Mouse (Mus musculus) mature B cell (primary cell): Measurements from ENCODE around the gene Siglec1.
"Not testable (repeated sequence)": the region's sequence is repeated elsewhere in the genome, so short reads cannot be mapped to it uniquely, and the experiment has no call there.

Source experiments
- in situ Hi-C: fragments of 300-500 bp; cut with MboI; formaldehyde crosslinking; loops from 2 replicates; pipeline ENCODE4 v1.14.3; 2019

Siglec1 gene

GRCm38 (mm10) chr2:131052862-131053418 lies 33.6 kb downstream of the Siglec1 start:
- in situ Hi-C loops: no loop called here

- in situ Hi-C loops: no loop called here
Observed at GRCm38 (mm10) chr2:131052043-131052442, 34.5 kb downstream of the Siglec1 start.

- in situ Hi-C loops: no loop called here
Observed at GRCm38 (mm10) chr2:131046025-131046424, 40.5 kb downstream of the Siglec1 start.

- in situ Hi-C loops: no loop called here
Observed at GRCm38 (mm10) chr2:131044989-131045720, 41.4 kb downstream of the Siglec1 start.

- in situ Hi-C loops: no loop called here
Observed at GRCm38 (mm10) chr2:131044354-131044852, 42.2 kb downstream of the Siglec1 start.

GRCm38 (mm10) chr2:131042988-131043387 lies 43.6 kb downstream of the Siglec1 start, which contains the start of gene Gfra4:
Gene Gfra4 (minus strand): TSS chr2:131043088.
- in situ Hi-C loops: no loop called here

- in situ Hi-C loops: no loop called here
Observed at GRCm38 (mm10) chr2:131040854-131041825, 45.4 kb downstream of the Siglec1 start.

- in situ Hi-C loops: no loop called here
Observed at GRCm38 (mm10) chr2:131038675-131039074, 47.9 kb downstream of the Siglec1 start.

GRCm38 (mm10) chr2:131038197-131038596 lies 48.4 kb downstream of the Siglec1 start:
- in situ Hi-C loops: no loop called here

GRCm38 (mm10) chr2:131037226-131037990 lies 49.2 kb downstream of the Siglec1 start:
- in situ Hi-C loops: no loop called here

- in situ Hi-C loops: no loop called here
Observed at GRCm38 (mm10) chr2:131036757-131037156, 49.8 kb downstream of the Siglec1 start.

- in situ Hi-C loops: no loop called here
Observed at GRCm38 (mm10) chr2:131036343-131036742, 50.2 kb downstream of the Siglec1 start.

- in situ Hi-C loops: not testable (repeated sequence)
Observed at GRCm38 (mm10) chr2:131031406-131031805, 55.2 kb downstream of the Siglec1 start.

- in situ Hi-C loops: no loop called here
Observed at GRCm38 (mm10) chr2:131030998-131031397, 55.6 kb downstream of the Siglec1 start.

- in situ Hi-C loops: no loop called here
Observed at GRCm38 (mm10) chr2:131030561-131030960, 56.0 kb downstream of the Siglec1 start.

GRCm38 (mm10) chr2:131029065-131029935 lies 57.3 kb downstream of the Siglec1 start:
- in situ Hi-C loops: no loop called here

- in situ Hi-C loops: no loop called here
Observed at GRCm38 (mm10) chr2:131026941-131027340, 59.6 kb downstream of the Siglec1 start.

GRCm38 (mm10) chr2:131025230-131025629 lies 61.3 kb downstream of the Siglec1 start:
- in situ Hi-C loops: no loop called here
